Mouse (Mus musculus): Measurements from ENCODE around the gene Pnma1. TPM values are rescaled to one million over a fixed set of nuclear protein-coding genes. Genes with fewer than 3 reads are reported as not detected.

Gene Pnma1
- polyA plus RNA-seq, 2 experiments = 0.05 to 0.10 TPM

DNA sequence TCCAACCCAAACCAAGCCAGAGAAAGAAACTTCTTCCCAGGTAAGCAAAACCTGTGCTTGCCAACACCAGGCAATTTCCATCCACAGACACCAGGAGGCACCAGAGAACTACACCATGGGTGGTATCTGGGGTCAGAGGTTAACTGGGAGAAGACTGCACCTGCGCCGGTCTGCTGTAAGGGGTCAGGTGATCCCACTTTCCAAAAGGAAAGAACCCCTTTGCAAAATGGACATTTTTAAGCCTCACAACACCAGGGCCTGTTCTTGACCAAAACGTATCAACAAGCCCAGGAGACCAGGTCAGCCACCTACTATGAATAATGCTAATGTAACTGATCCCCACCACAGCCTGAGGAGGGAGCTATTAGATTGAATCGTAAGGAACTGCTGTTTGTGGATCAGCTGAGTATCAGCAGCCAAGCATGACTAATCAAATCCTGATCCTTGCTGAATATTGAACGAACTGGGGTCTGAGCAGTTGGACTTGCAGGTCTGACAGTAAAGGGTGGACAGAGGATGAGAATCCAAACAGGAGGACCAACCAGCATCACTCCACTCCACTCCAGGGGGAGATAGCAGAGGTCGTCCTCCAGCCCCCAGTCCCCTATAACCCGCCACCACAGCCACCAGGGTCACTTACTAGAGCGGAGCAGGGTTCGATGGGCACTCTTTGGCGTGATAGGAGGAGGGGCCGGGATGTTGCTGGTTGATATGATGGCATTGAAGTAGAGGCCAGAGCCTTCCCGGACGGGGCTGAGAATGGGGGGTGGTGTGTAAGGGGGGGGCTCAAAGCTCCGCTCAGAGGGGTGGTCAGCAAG lies 13.5 kb upstream of the Pnma1 start:
- 70% methylated on average over 14 of the region's 14 CpGs for WGBS (ENCODE audit: insufficient replicate concordance)
- H3K4me1 ChIP-seq (replicated peaks; ENCODE audit: control insufficient read depth in 2 of 2, insufficient read depth in 2 of 2, low read length in 1 of 2) = peaks cover 13 to 15% of the 10 kb centered on the region in 2 experiments
- H3K4me2 ChIP-seq (ENCODE audit: low read depth) = peak overlapping the region; percentile 43
- no peaks in the 10 kb centered on the region for H3K9me3 ChIP-seq (ENCODE audit: control insufficient read depth, low read length)
- H3K36me3 ChIP-seq (replicated peaks; ENCODE audit: control insufficient read depth, insufficient read depth, low read depth) = peaks cover 59% of the 10 kb centered on the region
- ATAC-seq (ENCODE audit: insufficient read depth) (peak; percentile 71), DNase-seq (ENCODE audit: low read depth in 3 of 3, low spot score in 3 of 3) (peak in 2 of 3 experiments; percentile 55 to 70)
- no peak overlapping the region for H3K4me3 ChIP-seq (ENCODE audit: insufficient read depth in 1 of 2, low read depth in 2 of 2, low read length in 2 of 2)
- H3K27ac ChIP-seq = peak overlapping the region; percentile 73
- TF ChIP-seq EP300 (IDR thresholded peaks at IDR 0.05; ENCODE audit: low read depth) = no peak
- peak; percentile 91 for TF ChIP-seq CTCF (IDR thresholded peaks at IDR 0.05; ENCODE audit: low read depth)
- H3K27me3 ChIP-seq (ENCODE audit: control insufficient read depth, insufficient read depth, low read length) = no peaks in the 10 kb centered on the region
- H3K9ac ChIP-seq (replicated peaks) = no peak overlapping the region

DNA sequence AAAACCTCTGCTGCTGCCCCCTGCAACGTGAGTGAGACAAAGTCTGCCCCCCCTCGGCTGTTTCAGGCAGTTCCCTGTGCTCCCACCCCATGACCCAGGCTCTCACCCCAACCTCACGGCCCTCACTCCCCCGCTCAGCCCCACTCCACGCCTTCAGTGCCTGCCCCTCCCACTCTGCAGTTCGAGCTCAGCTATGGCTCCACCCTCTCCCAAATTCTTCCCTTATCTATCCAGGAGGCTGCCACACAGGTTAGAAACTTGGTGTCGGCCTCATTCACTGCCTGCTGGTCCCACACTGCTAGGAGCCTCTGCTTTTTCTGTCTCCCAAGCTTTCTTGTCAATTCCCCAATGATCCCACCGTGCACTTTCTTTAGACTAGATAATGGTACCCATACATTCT lies 12.8 kb upstream of the Pnma1 start:
- peak overlapping the region; percentile 43 for H3K4me2 ChIP-seq (ENCODE audit: low read depth)
- H3K4me1 ChIP-seq (replicated peaks; ENCODE audit: control insufficient read depth in 2 of 2, insufficient read depth in 2 of 2, low read length in 1 of 2) = peaks cover 13 to 15% of the 10 kb centered on the region in 2 experiments
- no peaks in the 10 kb centered on the region for H3K27me3 ChIP-seq (ENCODE audit: control insufficient read depth, insufficient read depth, low read length)
- peak overlapping the region; percentile 73 for H3K27ac ChIP-seq
- WGBS (ENCODE audit: insufficient replicate concordance) = 29% methylated on average over 8 of the region's 8 CpGs
- DNase-seq (ENCODE audit: low read depth in 3 of 3, low spot score in 3 of 3) (peak in 2 of 3 experiments; percentile 50 to 65), ATAC-seq (ENCODE audit: insufficient read depth) (peak; percentile 82)
- peaks cover 67% of the 10 kb centered on the region for H3K36me3 ChIP-seq (replicated peaks; ENCODE audit: control insufficient read depth, insufficient read depth, low read depth)
- no peak overlapping the region for H3K9ac ChIP-seq (replicated peaks)
- no peak overlapping the region for H3K4me3 ChIP-seq (ENCODE audit: insufficient read depth in 1 of 2, low read depth in 2 of 2, low read length in 2 of 2)
- H3K9me3 ChIP-seq (ENCODE audit: control insufficient read depth, low read length) = no peaks in the 10 kb centered on the region
- TF ChIP-seq CTCF (IDR thresholded peaks at IDR 0.05; ENCODE audit: low read depth) (no peak), EP300 (IDR thresholded peaks at IDR 0.05; ENCODE audit: low read depth) (no peak)

DNA sequence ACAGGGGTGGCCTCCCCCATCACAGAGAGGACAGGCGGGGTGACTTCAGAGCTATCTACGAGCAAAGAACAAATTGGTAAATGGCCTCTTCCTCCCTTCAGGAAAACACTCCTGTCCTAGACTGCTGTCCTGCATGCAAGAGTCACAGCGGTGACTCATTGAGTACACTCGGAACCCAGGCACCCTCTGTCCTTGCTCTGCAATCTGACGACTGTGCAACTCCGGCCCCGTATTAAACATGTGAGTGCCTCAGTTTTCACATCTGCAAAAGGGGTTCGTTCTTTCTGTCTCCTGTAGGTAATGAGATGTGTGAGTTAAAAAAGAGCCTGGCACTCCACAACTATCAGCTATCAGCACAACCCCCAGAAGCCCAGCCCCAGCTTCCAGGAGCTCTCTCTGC lies 12.2 kb upstream of the Pnma1 start:
- H3K4me1 ChIP-seq (replicated peaks; ENCODE audit: control insufficient read depth in 2 of 2, insufficient read depth in 2 of 2, low read length in 1 of 2) = peaks cover 13 to 15% of the 10 kb centered on the region in 2 experiments
- no peak overlapping the region for H3K9ac ChIP-seq (replicated peaks)
- H3K27ac ChIP-seq = no peak overlapping the region; the same call in 1 of the 2 replicates
- H3K27me3 ChIP-seq (ENCODE audit: control insufficient read depth, insufficient read depth, low read length) = no peaks in the 10 kb centered on the region
- H3K36me3 ChIP-seq (replicated peaks; ENCODE audit: control insufficient read depth, insufficient read depth, low read depth) = peaks cover 69% of the 10 kb centered on the region
- WGBS (ENCODE audit: insufficient replicate concordance) = 90% methylated on average over 8 of the region's 8 CpGs
- no peak overlapping the region for H3K4me2 ChIP-seq (ENCODE audit: low read depth)
- TF ChIP-seq CTCF (IDR thresholded peaks at IDR 0.05; ENCODE audit: low read depth) (no peak), EP300 (IDR thresholded peaks at IDR 0.05; ENCODE audit: low read depth) (no peak)
- ATAC-seq (ENCODE audit: insufficient read depth) = no peak
- no peaks in the 10 kb centered on the region for H3K9me3 ChIP-seq (ENCODE audit: control insufficient read depth, low read length)
- no peak for DNase-seq (ENCODE audit: low read depth in 3 of 3, low spot score in 3 of 3)
- no peak overlapping the region for H3K4me3 ChIP-seq (ENCODE audit: insufficient read depth in 1 of 2, low read depth in 2 of 2, low read length in 2 of 2)

DNA sequence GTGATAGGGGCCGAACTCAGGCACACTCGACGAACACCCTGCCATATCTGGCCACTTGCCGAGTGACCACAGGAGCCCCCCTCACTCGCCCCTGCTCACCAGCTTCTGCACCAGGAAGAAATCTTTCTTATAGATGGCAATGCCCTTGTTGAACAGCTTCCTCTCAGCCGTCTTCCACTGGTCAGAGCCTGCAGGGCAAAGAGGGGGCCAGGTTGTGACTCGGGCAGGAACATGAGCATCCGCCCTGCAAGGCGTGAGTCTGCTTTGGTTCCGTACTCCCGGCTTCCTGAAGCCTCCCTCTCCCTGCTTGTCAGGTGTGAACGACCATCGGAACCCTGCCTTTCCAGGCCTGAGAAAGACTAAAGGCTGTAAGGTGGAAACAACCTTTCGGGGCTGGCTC lies 9.9 kb upstream of the Pnma1 start:
- H3K27me3 ChIP-seq (ENCODE audit: control insufficient read depth, insufficient read depth, low read length) = no peaks in the 10 kb centered on the region
- H3K9ac ChIP-seq (replicated peaks) = no peak overlapping the region
- peaks cover 81% of the 10 kb centered on the region for H3K36me3 ChIP-seq (replicated peaks; ENCODE audit: control insufficient read depth, insufficient read depth, low read depth)
- H3K4me3 ChIP-seq (ENCODE audit: insufficient read depth in 1 of 2, low read depth in 2 of 2, low read length in 2 of 2) = no peak overlapping the region
- no peak for ATAC-seq (ENCODE audit: insufficient read depth)
- no peak for DNase-seq (ENCODE audit: low read depth in 3 of 3, low spot score in 3 of 3)
- H3K4me1 ChIP-seq (replicated peaks; ENCODE audit: control insufficient read depth in 2 of 2, insufficient read depth in 2 of 2, low read length in 1 of 2) = peaks cover 17 to 19% of the 10 kb centered on the region in 2 experiments
- H3K27ac ChIP-seq = no peak overlapping the region
- 73% methylated on average over 14 of the region's 14 CpGs for WGBS (ENCODE audit: insufficient replicate concordance)
- no peak for TF ChIP-seq CTCF (IDR thresholded peaks at IDR 0.05; ENCODE audit: low read depth)
- no peak for TF ChIP-seq EP300 (IDR thresholded peaks at IDR 0.05; ENCODE audit: low read depth)
- no peaks in the 10 kb centered on the region for H3K9me3 ChIP-seq (ENCODE audit: control insufficient read depth, low read length)
- no peak overlapping the region for H3K4me2 ChIP-seq (ENCODE audit: low read depth)

DNA sequence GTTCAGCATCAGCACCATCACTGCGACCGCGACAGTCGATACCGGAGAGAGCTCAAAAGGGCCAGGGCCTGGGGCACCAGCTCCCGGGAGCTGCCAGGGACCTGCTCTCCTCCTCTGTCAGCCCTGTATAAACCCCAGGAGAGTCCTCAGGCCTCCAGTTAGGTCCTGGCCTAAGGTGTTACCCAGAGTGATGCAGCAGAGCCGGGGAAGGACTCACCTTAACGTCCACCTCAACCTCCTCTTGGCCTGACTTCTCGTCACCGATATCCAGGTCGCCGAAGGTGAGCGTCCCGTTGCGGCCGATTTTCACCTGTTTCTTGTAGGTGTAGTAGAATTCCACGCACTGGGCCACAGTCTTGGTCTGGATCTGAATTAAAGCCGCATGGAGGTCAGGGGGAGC lies 7.9 kb upstream of the Pnma1 start:
- no peak overlapping the region for H3K4me2 ChIP-seq (ENCODE audit: low read depth)
- no peak overlapping the region for H3K9ac ChIP-seq (replicated peaks)
- no peak for ATAC-seq (ENCODE audit: insufficient read depth)
- H3K36me3 ChIP-seq (replicated peaks; ENCODE audit: control insufficient read depth, insufficient read depth, low read depth) = peaks cover 87% of the 10 kb centered on the region
- 92% methylated on average over 18 of the region's 18 CpGs for WGBS (ENCODE audit: insufficient replicate concordance)
- H3K4me1 ChIP-seq (replicated peaks; ENCODE audit: control insufficient read depth in 2 of 2, insufficient read depth in 2 of 2, low read length in 1 of 2) = peaks cover 24 to 27% of the 10 kb centered on the region in 2 experiments
- no peak overlapping the region for H3K27ac ChIP-seq
- DNase-seq (ENCODE audit: low read depth in 3 of 3, low spot score in 3 of 3) = no peak
- no peaks in the 10 kb centered on the region for H3K9me3 ChIP-seq (ENCODE audit: control insufficient read depth, low read length)
- TF ChIP-seq EP300 (IDR thresholded peaks at IDR 0.05; ENCODE audit: low read depth) (no peak), CTCF (IDR thresholded peaks at IDR 0.05; ENCODE audit: low read depth) (no peak)
- H3K4me3 ChIP-seq (ENCODE audit: insufficient read depth in 1 of 2, low read depth in 2 of 2, low read length in 2 of 2) = no peak overlapping the region
- H3K27me3 ChIP-seq (ENCODE audit: control insufficient read depth, insufficient read depth, low read length) = no peaks in the 10 kb centered on the region
